Mouse (Mus musculus) liver, embryonic 11.5 days (tissue): ENCODE data around the gene Zfyve19. TPM values are rescaled to one million over a fixed set of nuclear protein-coding genes. Genes with fewer than 3 reads are reported as not detected.

Experiments used
- ATAC-seq: fragments of 200-750 bp; cut with Nextera tagmentation; replicated peaks from 2 replicates; pipeline ENCODE4 v1.8.0; 2017; ENCODE audit warnings: moderate number of reproducible peaks, mild to moderate bottlenecking, moderate TSS enrichment, moderate library complexity; ENCODE audit not compliant: low FRiP score
- DNase-seq: peaks from one replicate; pipeline ENCODE4 v3.0.0-alpha.2; 2017; ENCODE audit warnings: low spot score
- H3K27ac ChIP-seq: fragments of 300-500 bp; sonication (generic); 2 replicates; pipeline ENCODE4 v1.5.1; 2014; ENCODE audit warnings: mild to moderate bottlenecking, low read depth, low read length, control low read depth
- H3K27me3 ChIP-seq: fragments of 300-500 bp; sonication (generic); replicated peaks from 2 replicates; pipeline ENCODE4 v1.6.1; 2014; ENCODE audit warnings: low read length, mixed read lengths; ENCODE audit not compliant: control insufficient read depth, insufficient read depth
- H3K36me3 ChIP-seq: fragments of 300-500 bp; sonication (generic); 2 replicates; pipeline ENCODE4 v1.6.1; 2014; ENCODE audit warnings: mild to moderate bottlenecking, low read length, moderate library complexity, mixed read lengths; ENCODE audit not compliant: control insufficient read depth, insufficient read depth
- H3K4me1 ChIP-seq: fragments of 300-500 bp; sonication (generic); replicated peaks from 2 replicates; pipeline ENCODE4 v1.6.1; 2014; ENCODE audit warnings: low read length, mixed read lengths; ENCODE audit not compliant: control insufficient read depth, insufficient read depth
- H3K4me2 ChIP-seq: fragments of 300-500 bp; sonication (generic); 2 replicates; pipeline ENCODE4 v1.6.1; 2014; ENCODE audit warnings: mild to moderate bottlenecking, control low read depth, moderate library complexity
- H3K4me3 ChIP-seq: fragments of 300-500 bp; sonication (generic); 2 replicates; pipeline ENCODE4 v1.5.1; 2014; ENCODE audit warnings: low read depth, low read length, control low read depth
- H3K9ac ChIP-seq: fragments of 300-500 bp; sonication (generic); 2 replicates; pipeline ENCODE4 v1.6.1; 2014; ENCODE audit warnings: low read depth, low read length, control low read depth
- H3K9me3 ChIP-seq: fragments of 300-500 bp; sonication (generic); 2 replicates; pipeline ENCODE4 v1.6.1; 2016; ENCODE audit warnings: low read length, inconsistent platforms, mixed read lengths; ENCODE audit not compliant: control insufficient read depth
- WGBS: fragments of 180-500 bp; shearing (Covaris S2); extraction: QIAGEN DNeasy Blood & Tissue Kit; methylation state at CpG from one replicate; pipeline ENCODE4 v1.1.7; 2014; 5-methylcytosine and 5-hydroxymethylcytosine counted together
- polyA plus RNA-seq: library from polyadenylated mRNA; unstranded; fragments of >200 nt; fragmentation: Nextera tagmentation; extraction: Ambion mirVana; gene quantifications from 2 replicates; pipeline ENCODE4 v1.2.1, GENCODE M21; 2014

Zfyve19 gene
- polyA plus RNA-seq, 1 experiment from 2014 or later = 48.5 TPM

- no peaks in the 10 kb centered on the region for H3K27me3 ChIP-seq
- 71% methylated on average over 5 of the region's 5 CpGs for WGBS
- no peak overlapping the region for H3K9ac ChIP-seq
- no peak overlapping the region for H3K4me2 ChIP-seq
- DNase-seq = no peak
- no peak overlapping the region for H3K27ac ChIP-seq
- H3K9me3 ChIP-seq = no peaks in the 10 kb centered on the region
- H3K36me3 ChIP-seq = no peaks in the 10 kb centered on the region
- H3K4me3 ChIP-seq = no peak overlapping the region
- H3K4me1 ChIP-seq = no peaks in the 10 kb centered on the region
- ATAC-seq = no peak
Observed at GRCm38 (mm10) chr2:119202914-119203453, 5.4 kb upstream of the Zfyve19 start.

GRCm38 (mm10) chr2:119203871-119204460, 4.5 kb upstream of the Zfyve19 start:
- no peaks in the 10 kb centered on the region for H3K36me3 ChIP-seq
- H3K4me3 ChIP-seq = no peak overlapping the region
- H3K27ac ChIP-seq = no peak overlapping the region
- H3K27me3 ChIP-seq = no peaks in the 10 kb centered on the region
- ATAC-seq (no peak), DNase-seq (no peak)
- no peak overlapping the region for H3K4me2 ChIP-seq
- no peaks in the 10 kb centered on the region for H3K9me3 ChIP-seq
- no peak overlapping the region for H3K9ac ChIP-seq
- H3K4me1 ChIP-seq = no peaks in the 10 kb centered on the region
- 76% methylated on average over 4 of the region's 4 CpGs for WGBS

GRCm38 (mm10) chr2:119207961-119208343, 465 bp upstream of the Zfyve19 start:
- H3K27me3 ChIP-seq = no peaks in the 10 kb centered on the region
- H3K27ac ChIP-seq = peak overlapping the region; percentile 81
- peaks cover 10% of the 10 kb centered on the region; the same call in 1 of the 2 replicates for H3K36me3 ChIP-seq
- ATAC-seq = no peak
- peaks cover 5% of the 10 kb centered on the region; the same call in 1 of the 2 replicates for H3K4me1 ChIP-seq
- DNase-seq = no peak
- WGBS = 20% methylated on average over 6 of the region's 6 CpGs
- H3K9me3 ChIP-seq = no peaks in the 10 kb centered on the region
- H3K9ac ChIP-seq = peak overlapping the region; percentile 78
- peak overlapping the region; percentile 68 for H3K4me2 ChIP-seq
- peak overlapping the region; percentile 76 for H3K4me3 ChIP-seq

- peak overlapping the region; percentile 68 for H3K4me2 ChIP-seq
- peak overlapping the region; percentile 78 for H3K9ac ChIP-seq
- DNase-seq = no peak
- H3K9me3 ChIP-seq = no peaks in the 10 kb centered on the region
- WGBS = under 1% methylated on average over 13 of the region's 13 CpGs
- H3K4me3 ChIP-seq = peak overlapping the region; percentile 76
- peaks cover 5% of the 10 kb centered on the region; the same call in 1 of the 2 replicates for H3K4me1 ChIP-seq
- ATAC-seq = no peak
- no peaks in the 10 kb centered on the region for H3K27me3 ChIP-seq
- peak overlapping the region; percentile 22; the same call in 1 of the 2 replicates for H3K27ac ChIP-seq
- H3K36me3 ChIP-seq = peaks cover 10% of the 10 kb centered on the region
Observed at GRCm38 (mm10) chr2:119209176-119209507, 725 bp downstream of the Zfyve19 start.

GRCm38 (mm10) chr2:119229775-119230704, 21.6 kb downstream of the Zfyve19 start, which contains the start of gene Ppp1r14d:
Gene Ppp1r14d (minus strand): TSS chr2:119229906.
- ATAC-seq (no peak), DNase-seq (no peak)
- Histone ChIP-seq H3K4me1 (no peaks in the 10 kb centered on the region), H3K27ac (no peak within 1 kb of the TSS), H3K4me3 (no peak within 1 kb of the TSS), H3K27me3 (peaks cover 2% of the 10 kb centered on the region; the same call in 1 of the 2 replicates), H3K9ac (no peak within 1 kb of the TSS), H3K4me2 (no peak within 1 kb of the TSS), H3K9me3 (no peaks in the 10 kb centered on the region), H3K36me3 (no peaks in the 10 kb centered on the region)
- 66% methylated on average over 6 of the region's 6 CpGs for WGBS

GRCm38 (mm10) chr2:119236682-119237209, 28.3 kb downstream of the Zfyve19 start:
- Histone ChIP-seq H3K4me3 (peak overlapping the region; percentile 54), H3K4me2 (peak overlapping the region; percentile 83), H3K36me3 (no peaks in the 10 kb centered on the region), H3K27me3 (peaks cover 51% of the 10 kb centered on the region), H3K27ac (no peak overlapping the region), H3K9ac (no peak overlapping the region), H3K4me1 (peaks cover 10% of the 10 kb centered on the region), H3K9me3 (no peaks in the 10 kb centered on the region)
- 13% methylated on average over 25 of the region's 25 CpGs for WGBS
- no peak for DNase-seq
- ATAC-seq = no peak

- DNase-seq = peak; percentile 43
- Histone ChIP-seq H3K4me3 (peak within 1 kb of the TSS; percentile 54), H3K9ac (peak within 1 kb of the TSS; percentile 23; the same call in 1 of the 2 replicates), H3K27ac (no peak within 1 kb of the TSS), H3K9me3 (no peaks in the 10 kb centered on the region), H3K36me3 (no peaks in the 10 kb centered on the region), H3K4me1 (peaks cover 10% of the 10 kb centered on the region), H3K4me2 (peak within 1 kb of the TSS; percentile 83), H3K27me3 (peaks cover 51% of the 10 kb centered on the region)
- no peak for ATAC-seq
- WGBS = under 1% methylated on average over 72 of the region's 73 CpGs
Observed at GRCm38 (mm10) chr2:119237210-119237870, 28.9 kb downstream of the Zfyve19 start, which contains the start of gene Spint1. Gene Spint1 (plus strand): TSS chr2:119237362.

GRCm38 (mm10) chr2:119237871-119238220, 29.4 kb downstream of the Zfyve19 start:
- Histone ChIP-seq H3K36me3 (no peaks in the 10 kb centered on the region), H3K27me3 (peaks cover 51% of the 10 kb centered on the region), H3K9ac (no peak overlapping the region), H3K27ac (no peak overlapping the region), H3K4me3 (peak overlapping the region; percentile 54), H3K9me3 (no peaks in the 10 kb centered on the region), H3K4me2 (peak overlapping the region; percentile 83), H3K4me1 (peaks cover 10% of the 10 kb centered on the region)
- no peak for ATAC-seq
- peak; percentile 45 for DNase-seq
- WGBS = 5% methylated on average over 31 of the region's 31 CpGs
